Mouse (Mus musculus) G1E (cell line): Measurements from ENCODE around the gene Psen1.

ENCODE experiments used
- CTCF ChIP-seq: IDR thresholded peaks from 2 replicates; pipeline ENCODE4 v1.5.1; 2012; ENCODE audit warnings: low read depth, low read length, inconsistent platforms, mixed read lengths
- TAL1 ChIP-seq: conservative IDR thresholded peaks from 2 replicates; pipeline ENCODE4 v1.6.1; 2012; ENCODE audit warnings: low read depth, low read length, inconsistent platforms, mixed read lengths

- TF ChIP-seq CTCF (no peak), TAL1 (no peak)
Observed at GRCm38 (mm10) chr12:83689087-83689432, 1.1 kb downstream of the Psen1 start.
